Mouse (Mus musculus) gastrocnemius, adult 2 months (tissue): ENCODE results near the gene Wfdc2. TPM values are rescaled to one million over a fixed set of nuclear protein-coding genes. Genes with fewer than 3 reads are reported as not detected.
A peak's percentile ranks its signal among the peaks of the same experiment; 100 is the strongest.
"Not testable (repeated sequence)": the region's sequence is repeated elsewhere in the genome, so short reads cannot be mapped to it uniquely, and the experiment has no call there.

Source experiments
- DNase-seq: peaks from one replicate; pipeline ENCODE4 v3.0.0; 2022
- H3K27ac ChIP-seq: fragments of 200-600 bp; 2 replicates; pipeline ENCODE4 v1.8.1; 2022; ENCODE audit warnings: mild to moderate bottlenecking
- H3K4me3 ChIP-seq: fragments of 200-600 bp; 2 replicates; pipeline ENCODE4 v1.8.1; 2022; ENCODE audit warnings: mild to moderate bottlenecking, moderate library complexity
- CTCF ChIP-seq: fragments of 200-600 bp; IDR thresholded peaks from 2 replicates; pipeline ENCODE4 v1.8.1; 2022; ENCODE audit warnings: antibody characterized with exemption, mild to moderate bottlenecking, moderate library complexity
- intact Hi-C: fragments of 180-260 bp; cut with DNase I; formaldehyde crosslinking; loops from one replicate; pipeline ENCODE4 v1.15.1; 2025
- total RNA-seq, 2 experiments: library from RNA; stranded (reverse); gene quantifications; 2 replicates each; pipeline ENCODE4 v1.2.3; 2021

The Wfdc2 gene
- total RNA-seq, 2 experiments from 2014 or later, result not detected

- TF ChIP-seq CTCF, result no peak
- intact Hi-C loops, result no loop called here
- Histone ChIP-seq H3K4me3 (no peak overlapping the region), H3K27ac (no peak overlapping the region)
- DNase-seq, result no peak
Measured at GRCm38 (mm10) chr2:164551502-164551901, 10.7 kb upstream of the Wfdc2 start.

DNA sequence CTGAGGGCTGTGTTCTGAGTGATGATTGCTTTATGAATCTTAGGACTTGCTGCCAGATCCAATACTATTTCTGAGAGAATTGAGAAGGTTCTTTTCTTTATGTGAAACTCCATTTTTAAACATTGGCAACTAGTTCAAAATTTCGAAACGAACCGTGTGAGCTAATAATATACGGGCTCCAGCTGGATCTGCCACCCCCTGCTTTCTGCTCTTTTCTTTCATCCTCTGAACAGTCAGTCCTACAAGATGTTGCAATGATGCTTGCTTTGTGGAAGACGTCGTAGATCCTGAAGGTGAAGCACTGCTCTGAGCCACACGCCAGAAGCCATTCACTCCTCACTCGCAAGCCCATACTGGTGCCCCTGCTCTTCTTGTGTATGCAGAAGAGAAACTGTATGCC is 3.8 kb upstream of the Wfdc2 start:
- no peak overlapping the region for H3K4me3 ChIP-seq
- no peak for TF ChIP-seq CTCF
- intact Hi-C loops, result no loop called here
- no peak overlapping the region for H3K27ac ChIP-seq
- no peak for DNase-seq

- Histone ChIP-seq H3K4me3 (no peak overlapping the region), H3K27ac (no peak overlapping the region)
- intact Hi-C loops, result no loop called here
- DNase-seq, result no peak
- TF ChIP-seq CTCF, result no peak
Measured at GRCm38 (mm10) chr2:164558991-164559645, 3.1 kb upstream of the Wfdc2 start.

DNA sequence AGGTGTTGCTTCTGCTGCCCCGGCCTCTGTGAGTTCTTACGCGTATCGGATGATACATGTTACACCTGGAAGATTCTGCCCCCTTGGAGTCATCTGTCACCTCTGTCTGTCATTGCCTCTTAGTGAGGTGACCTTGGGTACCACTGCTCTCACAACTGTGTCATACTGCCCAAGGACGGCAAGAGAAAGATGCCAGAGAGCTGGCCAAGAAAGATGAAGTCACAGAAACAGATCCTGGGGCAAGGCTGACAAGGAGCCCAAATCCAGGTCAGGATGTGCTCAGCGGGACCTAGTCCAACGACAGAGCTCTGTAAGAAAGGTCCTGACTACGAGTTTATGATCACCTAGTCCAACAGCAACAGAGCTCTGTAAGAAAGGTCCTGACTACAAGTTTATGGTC is 2.1 kb upstream of the Wfdc2 start:
- TF ChIP-seq CTCF, result no peak
- intact Hi-C loops, result no loop called here
- H3K27ac ChIP-seq, result no peak overlapping the region
- no peak overlapping the region for H3K4me3 ChIP-seq
- DNase-seq, result no peak

GRCm38 (mm10) chr2:164563339-164564038 is 1.3 kb downstream of the Wfdc2 start:
- H3K27ac ChIP-seq, result no peak overlapping the region; the same call in 1 of the 2 replicates
- peak; percentile 29 for DNase-seq
- intact Hi-C loops, result no loop called here
- peak; percentile 52 for TF ChIP-seq CTCF
- H3K4me3 ChIP-seq, result peak overlapping the region; percentile 66

DNA sequence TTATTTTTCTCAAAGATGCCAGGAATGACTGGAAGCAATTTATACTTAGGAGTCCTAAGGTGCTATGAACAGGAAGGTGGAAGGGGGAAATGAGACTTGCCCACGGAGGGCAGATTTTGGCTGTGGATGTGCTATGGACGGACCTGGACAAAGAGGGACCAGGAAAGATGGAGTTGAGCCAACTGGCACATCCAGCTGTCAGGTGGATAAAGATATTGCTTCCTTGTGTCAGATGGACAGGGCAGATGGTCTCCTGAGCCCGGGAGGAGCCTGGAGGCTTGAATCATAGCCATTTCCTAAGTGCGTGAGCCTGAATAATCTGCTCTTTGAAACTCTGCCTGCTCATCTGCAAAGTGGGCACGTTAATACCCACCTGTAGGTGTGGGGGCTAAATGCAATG is 2.1 kb downstream of the Wfdc2 start:
- Histone ChIP-seq H3K4me3 (no peak overlapping the region), H3K27ac (no peak overlapping the region)
- no peak for TF ChIP-seq CTCF
- no peak for DNase-seq
- intact Hi-C loops, result no loop called here

DNA sequence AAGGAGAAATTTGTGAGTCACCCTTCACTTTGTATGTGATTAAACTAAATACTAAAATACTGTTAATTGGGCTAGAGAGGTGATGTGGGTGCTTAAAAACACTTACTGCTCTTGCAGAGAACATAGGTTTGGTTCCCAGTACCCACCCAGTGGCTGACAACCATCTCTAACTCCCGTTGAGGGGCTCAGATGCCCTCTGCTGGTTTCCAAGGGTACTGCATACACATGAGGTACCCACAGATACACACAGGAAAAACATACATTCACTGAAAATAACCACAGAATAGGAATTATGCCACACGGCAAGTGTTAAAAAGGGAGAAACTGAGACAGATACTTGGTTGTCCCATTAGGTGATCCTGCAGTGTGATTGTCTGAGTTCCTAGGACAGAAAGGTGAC is 4.8 kb downstream of the Wfdc2 start:
- intact Hi-C loops, result no loop called here
- Histone ChIP-seq H3K4me3 (no peak overlapping the region), H3K27ac (no peak overlapping the region)
- DNase-seq, result no peak
- TF ChIP-seq CTCF, result peak; percentile 12; the same call in 1 of the 2 replicates

GRCm38 (mm10) chr2:164567460-164567859 is 5.2 kb downstream of the Wfdc2 start:
- no peak for TF ChIP-seq CTCF
- H3K4me3 ChIP-seq, result no peak overlapping the region
- H3K27ac ChIP-seq, result no peak overlapping the region
- intact Hi-C loops, result no loop called here
- DNase-seq, result no peak

- H3K4me3 ChIP-seq, H3K27ac ChIP-seq, DNase-seq, intact Hi-C loops: not testable (repeated sequence)
Measured at GRCm38 (mm10) chr2:164573359-164573758, 11.1 kb downstream of the Wfdc2 start, which contains the start of gene Spint3. TSS of gene Spint3 (minus strand) at chr2:164573459.

DNA sequence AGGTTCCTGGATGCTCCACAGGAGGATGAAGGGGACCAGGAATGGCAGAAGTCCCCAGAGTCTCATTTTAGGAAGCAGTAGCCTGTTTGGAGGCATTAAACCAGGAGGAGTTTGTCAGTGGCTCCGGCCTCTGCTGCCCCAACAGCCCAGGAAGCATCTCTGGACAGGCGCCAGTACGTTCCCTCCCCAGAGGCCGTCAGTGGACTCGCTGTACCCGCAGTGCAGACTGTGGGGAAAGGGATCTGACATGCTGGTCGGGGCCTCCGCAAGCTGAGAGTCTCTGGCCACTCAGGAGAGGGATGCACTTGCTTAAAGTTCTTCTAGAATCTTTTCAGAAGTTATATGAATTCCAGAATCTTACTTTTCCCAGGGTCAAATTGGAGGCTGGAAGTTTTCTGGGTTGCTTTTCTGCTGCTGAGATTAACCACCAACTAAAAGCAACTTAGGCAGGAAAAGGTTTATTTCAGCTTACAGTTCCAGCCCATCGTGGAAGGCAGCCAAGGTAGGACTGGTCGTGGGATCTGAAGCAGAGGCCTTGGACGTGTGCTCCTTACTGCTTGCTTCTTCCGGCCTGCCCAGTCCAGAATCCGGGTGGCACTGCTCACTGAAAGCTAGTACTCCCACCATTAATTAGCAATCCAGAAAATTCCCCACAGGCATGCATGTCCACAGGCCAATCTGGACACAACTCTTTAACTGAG is 23.0 kb downstream of the Wfdc2 start, which contains the start of gene Wfdc6a:
TSS of gene Wfdc6a (minus strand) at position 423 of the 701 bp plus-strand sequence.
- peak; percentile 46 for DNase-seq
- intact Hi-C loops, result not testable (repeated sequence)

DNA sequence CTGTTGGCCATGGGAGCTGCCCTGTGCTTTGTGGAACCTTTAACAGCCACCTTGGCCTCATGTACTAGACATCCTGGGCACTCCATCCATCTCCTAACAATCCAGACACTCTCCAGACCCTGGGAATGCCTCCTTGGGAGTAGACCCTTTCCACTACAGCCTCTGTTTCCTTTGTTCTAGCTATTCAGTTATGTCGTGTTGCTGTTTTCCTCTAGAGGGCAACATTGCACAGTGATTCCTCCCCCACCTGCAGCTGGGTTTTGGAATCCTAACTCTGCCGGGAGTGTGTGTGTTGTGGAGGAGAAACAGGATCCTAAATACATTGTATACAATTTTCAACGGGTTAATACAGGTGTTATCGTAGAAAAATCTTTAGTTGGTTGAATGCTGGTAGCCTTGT is 29.8 kb downstream of the Wfdc2 start:
- intact Hi-C loops, result loop anchor here (5.0 kb wide), 1 partner anchor 135 kb away; no protein-coding TSS in a partner anchor
- peak; percentile 60 for TF ChIP-seq CTCF
- no peak overlapping the region for H3K27ac ChIP-seq
- H3K4me3 ChIP-seq, result no peak overlapping the region
- no peak for DNase-seq

More for the DNA sequence above, 23.0 kb downstream of the Wfdc2 start, which contains the start of gene Wfdc6a:
- H3K27ac ChIP-seq, H3K4me3 ChIP-seq: not testable (repeated sequence)

GRCm38 (mm10) chr2:164593494-164593893 is 31.3 kb downstream of the Wfdc2 start, which contains the start of gene Eppin:
TSS of gene Eppin (minus strand) at chr2:164593594.
- TF ChIP-seq CTCF, result no peak
- intact Hi-C loops, result loop anchor here (5.0 kb wide), 1 partner anchor 134 kb away; no protein-coding TSS in a partner anchor
- no peak within 1 kb of the TSS for H3K4me3 ChIP-seq
- H3K27ac ChIP-seq, result no peak within 1 kb of the TSS
- DNase-seq, result no peak

- Histone ChIP-seq H3K27ac (no peak overlapping the region), H3K4me3 (no peak overlapping the region)
- DNase-seq, result no peak
- intact Hi-C loops, result no loop called here
- peak; percentile 29; the same call in 1 of the 2 replicates for TF ChIP-seq CTCF
Measured at GRCm38 (mm10) chr2:164600179-164600578, 38.0 kb downstream of the Wfdc2 start.
